In the genomic region with DNA sequence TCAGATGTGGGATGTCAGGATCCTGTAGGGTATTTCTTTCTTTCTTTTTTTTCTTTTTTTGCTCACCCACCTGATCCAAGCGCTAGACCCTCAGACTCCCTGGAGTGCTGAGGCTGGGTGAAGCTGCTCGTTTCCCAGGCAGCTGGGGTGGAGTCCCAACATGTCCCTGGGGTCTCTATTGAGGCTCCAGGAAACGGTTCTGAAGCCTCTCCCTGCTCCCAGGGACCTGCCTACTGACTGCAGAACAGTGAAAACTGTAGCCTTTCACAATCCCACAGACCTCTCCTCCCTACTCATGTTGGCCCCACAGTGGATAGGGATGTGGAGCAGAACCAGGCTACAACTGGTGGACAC, we compare ENCODE assay signal across 8 mouse cellular contexts. TPM values are rescaled to one million over a fixed set of nuclear protein-coding genes. Genes with fewer than 3 reads are reported as not detected.
A peak's percentile ranks its signal among the peaks of the same experiment; 100 is the strongest.
DNase-seq lines count a peak whose midpoint lies in the region; ATAC-seq and TF ChIP-seq lines count a peak whose summit lies in the region.

No protein-coding gene starts in this region.

- WGBS in embryonic facial prominence, embryonic 15.5 days = 30% methylated on average over 3 of the region's 3 CpGs
- 50% methylated on average over 3 of the region's 3 CpGs for WGBS in intestine, embryonic 14.5 days

- no peak for TF ChIP-seq POLR2A in myocyte (IDR thresholded peaks at IDR 0.05; ENCODE audit: insufficient read length, low read depth)

- peaks cover 69% of the 10 kb centered on the region for H3K4me1 ChIP-seq in embryonic facial prominence, embryonic 15.5 days
- peaks cover 53% of the 10 kb centered on the region for H3K4me1 ChIP-seq in intestine, embryonic 14.5 days (replicated peaks; ENCODE audit: control insufficient read depth, insufficient read depth, low read length)

- peak overlapping the region; percentile 85 for H3K4me2 ChIP-seq in embryonic facial prominence, embryonic 15.5 days (replicated peaks)
- H3K4me2 ChIP-seq in intestine, embryonic 14.5 days (ENCODE audit: low read length) = peak overlapping the region; percentile 85
- peak overlapping the region; percentile 99 for H3K4me2 ChIP-seq in myocyte (ENCODE audit: low read depth)

- H3K36me3 ChIP-seq in embryonic facial prominence, embryonic 15.5 days = no peaks in the 10 kb centered on the region
- H3K36me3 ChIP-seq in intestine, embryonic 14.5 days (ENCODE audit: control insufficient read depth, insufficient read depth, low read length) = peaks cover 9% of the 10 kb centered on the region; the same call in 1 of the 2 replicates
- peaks cover 6% of the 10 kb centered on the region for H3K36me3 ChIP-seq in myocyte (ENCODE audit: control insufficient read depth, insufficient read depth)

- no peak for DNase-seq in layer of hippocampus, adult 2 months (ENCODE audit: low spot score in 2 of 2)
- no peak for DNase-seq in layer of hippocampus, postnatal 14 days (ENCODE audit: low spot score in 2 of 2)
- no peak for DNase-seq in intestine, embryonic 14.5 days (ENCODE audit: low spot score)
- no peak for DNase-seq in T-cell, adult 2 months (ENCODE audit: low spot score)
- no peak for DNase-seq in gastrocnemius, postnatal 10 days
- no peak for DNase-seq in lung, adult 18-20 months

- peak overlapping the region; percentile 90; the same call in 1 of the 2 replicates for H3K9ac ChIP-seq in embryonic facial prominence, embryonic 15.5 days
- H3K9ac ChIP-seq in intestine, embryonic 14.5 days (ENCODE audit: low read length) = peak overlapping the region; percentile 92

- peak overlapping the region; percentile 100 for H3K4me3 ChIP-seq in layer of hippocampus, adult 2 months
- H3K4me3 ChIP-seq in embryonic facial prominence, embryonic 15.5 days (replicated peaks) = peak overlapping the region; percentile 77
- H3K4me3 ChIP-seq in intestine, embryonic 14.5 days (ENCODE audit: low read depth, low read length) = peak overlapping the region; percentile 98
- peak overlapping the region; percentile 99 for H3K4me3 ChIP-seq in myocyte

- peak overlapping the region; percentile 95 for H3ac ChIP-seq in myocyte (ENCODE audit: control insufficient read depth, insufficient read length)

- no peaks in the 10 kb centered on the region for H3K27me3 ChIP-seq in embryonic facial prominence, embryonic 15.5 days
- no peaks in the 10 kb centered on the region for H3K27me3 ChIP-seq in intestine, embryonic 14.5 days (replicated peaks; ENCODE audit: control insufficient read depth, insufficient read depth, low read length)
- no peaks in the 10 kb centered on the region for H3K27me3 ChIP-seq in myocyte (ENCODE audit: control insufficient read depth, insufficient read depth, insufficient read length)

- TF ChIP-seq CTCF in layer of hippocampus, adult 2 months (conservative IDR thresholded peaks at IDR 0.05) = no peak

- H3K79me2 ChIP-seq in myocyte (ENCODE audit: control insufficient read depth, insufficient read depth) = peaks cover 67% of the 10 kb centered on the region

- no peaks in the 10 kb centered on the region for H3K9me3 ChIP-seq in embryonic facial prominence, embryonic 15.5 days (replicated peaks)
- no peaks in the 10 kb centered on the region for H3K9me3 ChIP-seq in intestine, embryonic 14.5 days (ENCODE audit: control insufficient read depth, low read length)

- H3K27ac ChIP-seq in layer of hippocampus, adult 2 months = peak overlapping the region; percentile 99
- H3K27ac ChIP-seq in embryonic facial prominence, embryonic 15.5 days (replicated peaks) = 0 out of 2 replicates have a peak overlapping the region, but pooled peaks have one; percentile 68
- no peak overlapping the region for H3K27ac ChIP-seq in intestine, embryonic 14.5 days (ENCODE audit: low read depth)

- ATAC-seq in embryonic facial prominence, embryonic 15.5 days (ENCODE audit: insufficient number of reproducible peaks, low FRiP score, low TSS enrichment, low read depth) = no peak
- no peak for ATAC-seq in intestine, embryonic 14.5 days (replicated peaks; ENCODE audit: low FRiP score, low TSS enrichment, low read depth)

TF ChIP-seq in myocyte, 11 proteins besides CTCF, POLR2A, EP300 and RAD21:
- TF ChIP-seq REST (IDR thresholded peaks at IDR 0.05; ENCODE audit: insufficient read depth, insufficient read length) (no peak), TCF12 (IDR thresholded peaks at IDR 0.05; ENCODE audit: insufficient read depth, poor library complexity, severe bottlenecking) (no peak)

RNA-seq across cellular contexts. Expression of gene Cd81, which starts 2.0 kb away (rescaled TPM):
- total RNA-seq in layer of hippocampus, adult 2 months (2021) = 100 to 1,000 TPM; 419 to 448 TPM
- total RNA-seq in layer of hippocampus, postnatal 14 days (2021) = 100 to 1,000 TPM; 495 to 503 TPM
- polyA plus RNA-seq in embryonic facial prominence, embryonic 15.5 days (2015; fragmentation: Nextera tagmentation; extraction: Ambion mirVana) = 576 and 606 TPM in 2 replicates
- polyA plus RNA-seq in intestine, embryonic 14.5 days (2014; fragmentation: Nextera tagmentation; extraction: Ambion mirVana) = 457 and 534 TPM in 2 replicates
- polyA plus RNA-seq in myocyte (2012; fragmentation: generic; extraction: Trizol) = 744 TPM
- total RNA-seq in gastrocnemius, postnatal 10 days (2021) = 100 to 1,000 TPM; 236 to 268 TPM

RNA-seq across cellular contexts. Expression of gene Tssc4, which starts 14.5 kb away (rescaled TPM):
- total RNA-seq in layer of hippocampus, adult 2 months (2021) = 10 to 100 TPM; 38.5 to 41.4 TPM
- 10 to 100 TPM; 51.8 to 56.9 TPM for total RNA-seq in layer of hippocampus, postnatal 14 days (2021)
- 104 TPM in 2 replicates for polyA plus RNA-seq in embryonic facial prominence, embryonic 15.5 days (2015; fragmentation: Nextera tagmentation; extraction: Ambion mirVana)
- polyA plus RNA-seq in intestine, embryonic 14.5 days (2014; fragmentation: Nextera tagmentation; extraction: Ambion mirVana) = 59.1 and 60.3 TPM in 2 replicates
- polyA plus RNA-seq in myocyte (2012; fragmentation: generic; extraction: Trizol) = 78.6 TPM
- 10 to 100 TPM; 14.3 to 16.9 TPM for total RNA-seq in gastrocnemius, postnatal 10 days (2021)

RNA-seq across cellular contexts. Expression of gene Trpm5, which starts 39.9 kb away (rescaled TPM):
- total RNA-seq in layer of hippocampus, adult 2 months (2021) = not detected
- total RNA-seq in layer of hippocampus, postnatal 14 days (2021) = under 1 TPM; 0.24 to 0.44 TPM
- 12.0 and 12.5 TPM in 2 replicates for polyA plus RNA-seq in embryonic facial prominence, embryonic 15.5 days (2015; fragmentation: Nextera tagmentation; extraction: Ambion mirVana)
- 14.1 and 17.8 TPM in 2 replicates for polyA plus RNA-seq in intestine, embryonic 14.5 days (2014; fragmentation: Nextera tagmentation; extraction: Ambion mirVana)
- polyA plus RNA-seq in myocyte (2012; fragmentation: generic; extraction: Trizol) = 6.9 TPM
- 1 to 10 TPM; 1.2 to 2.8 TPM for total RNA-seq in gastrocnemius, postnatal 10 days (2021)

RNA-seq across cellular contexts. Expression of gene Tspan32, which starts 49.7 kb away (rescaled TPM):
- under 1 TPM in 1 of 2 experiments, not detected in 1; 0.36 TPM for total RNA-seq in layer of hippocampus, adult 2 months (2021)
- under 1 TPM in 1 of 2 experiments, not detected in 1; 0.19 TPM for total RNA-seq in layer of hippocampus, postnatal 14 days (2021)
- 4.5 and 4.9 TPM in 2 replicates for polyA plus RNA-seq in embryonic facial prominence, embryonic 15.5 days (2015; fragmentation: Nextera tagmentation; extraction: Ambion mirVana)
- 1.5 and 1.6 TPM in 2 replicates for polyA plus RNA-seq in intestine, embryonic 14.5 days (2014; fragmentation: Nextera tagmentation; extraction: Ambion mirVana)
- polyA plus RNA-seq in myocyte (2012; fragmentation: generic; extraction: Trizol) = 59.5 TPM
- total RNA-seq in gastrocnemius, postnatal 10 days (2021) = under 1 TPM; 0.16 to 0.90 TPM

RNA-seq across cellular contexts. Expression of gene Kcnq1, which starts 51.6 kb away (rescaled TPM):
- total RNA-seq in layer of hippocampus, adult 2 months (2021) = under 1 TPM; 0.29 to 0.97 TPM
- 1 to 10 TPM; 1.0 to 1.6 TPM for total RNA-seq in layer of hippocampus, postnatal 14 days (2021)
- 1.2 and 1.4 TPM in 2 replicates for polyA plus RNA-seq in embryonic facial prominence, embryonic 15.5 days (2015; fragmentation: Nextera tagmentation; extraction: Ambion mirVana)
- 2.1 and 5.3 TPM in 2 replicates for polyA plus RNA-seq in intestine, embryonic 14.5 days (2014; fragmentation: Nextera tagmentation; extraction: Ambion mirVana)
- 0.12 TPM for polyA plus RNA-seq in myocyte (2012; fragmentation: generic; extraction: Trizol)
- 1 to 10 TPM; 1.6 to 1.9 TPM for total RNA-seq in gastrocnemius, postnatal 10 days (2021)
